Mouse (Mus musculus): ENCODE measurements around the gene Tmem240.
"Not testable (repeated sequence)": the region's sequence is repeated elsewhere in the genome, so short reads cannot be mapped to it uniquely, and the experiment has no call there.

The Tmem240 gene

DNA sequence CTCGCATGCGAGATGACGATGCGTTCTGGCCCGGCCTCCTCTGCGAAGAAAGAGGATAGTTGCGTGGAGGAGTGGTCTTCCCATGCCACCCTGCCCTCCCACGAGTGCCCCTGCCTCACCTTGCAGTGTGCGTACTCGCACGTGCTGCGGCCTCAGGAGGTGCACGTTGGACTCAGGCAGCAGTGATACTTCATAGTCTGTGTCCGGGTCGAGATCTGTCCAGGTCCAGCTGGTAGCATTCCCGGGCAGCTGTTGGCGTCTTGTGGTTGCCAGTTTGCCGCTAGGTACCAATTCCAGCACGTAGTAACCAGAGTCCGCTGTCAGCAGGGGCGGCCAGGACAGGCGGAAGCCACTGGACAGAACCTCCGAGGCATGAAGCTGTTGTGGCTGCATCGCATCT is 36.0 kb downstream of the Tmem240 start:
- no peak for DNase-seq (ENCODE audit: low read depth, low spot score)

DNA sequence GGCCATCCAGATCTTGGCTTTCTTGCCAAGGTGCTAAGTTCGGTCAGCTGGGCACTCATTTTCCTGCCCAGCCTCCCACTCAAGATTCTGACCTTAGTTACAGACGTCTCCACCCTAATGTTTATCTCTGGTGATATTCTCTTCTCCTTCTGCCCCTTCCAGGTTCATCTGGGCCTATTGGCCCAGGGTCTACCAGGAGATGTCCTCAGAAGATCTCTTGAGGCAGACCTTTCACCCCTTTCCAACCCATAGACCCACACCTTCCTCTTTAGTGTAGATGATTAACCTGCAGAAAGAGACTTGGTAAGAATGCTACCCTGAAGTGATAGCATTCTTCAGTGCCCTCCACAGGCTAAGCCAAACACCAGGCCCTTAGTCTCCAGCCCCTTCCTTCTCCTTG is 37.1 kb downstream of the Tmem240 start:
- no peak for DNase-seq (ENCODE audit: low read depth, low spot score)

DNA sequence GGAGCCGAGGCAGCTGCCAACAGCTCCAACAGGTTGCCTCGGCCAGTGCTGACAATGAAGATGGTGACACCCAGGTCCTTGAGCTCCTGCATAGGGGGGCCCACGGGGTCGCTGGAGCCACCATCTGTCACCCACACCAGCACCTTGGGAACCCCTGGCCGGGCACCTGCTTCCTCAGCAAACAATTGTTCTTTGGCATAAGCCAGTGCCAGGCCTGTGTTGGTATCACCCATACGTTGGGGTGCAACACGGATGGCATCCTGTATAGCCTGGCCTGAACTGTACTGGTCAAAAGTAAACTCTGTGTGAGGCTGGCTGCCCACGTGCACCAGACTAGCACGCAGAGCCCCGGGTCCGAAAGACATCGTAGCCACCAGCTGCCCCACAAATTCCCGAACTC is 38.2 kb downstream of the Tmem240 start:
- no peak for DNase-seq (ENCODE audit: low read depth, low spot score)

DNA sequence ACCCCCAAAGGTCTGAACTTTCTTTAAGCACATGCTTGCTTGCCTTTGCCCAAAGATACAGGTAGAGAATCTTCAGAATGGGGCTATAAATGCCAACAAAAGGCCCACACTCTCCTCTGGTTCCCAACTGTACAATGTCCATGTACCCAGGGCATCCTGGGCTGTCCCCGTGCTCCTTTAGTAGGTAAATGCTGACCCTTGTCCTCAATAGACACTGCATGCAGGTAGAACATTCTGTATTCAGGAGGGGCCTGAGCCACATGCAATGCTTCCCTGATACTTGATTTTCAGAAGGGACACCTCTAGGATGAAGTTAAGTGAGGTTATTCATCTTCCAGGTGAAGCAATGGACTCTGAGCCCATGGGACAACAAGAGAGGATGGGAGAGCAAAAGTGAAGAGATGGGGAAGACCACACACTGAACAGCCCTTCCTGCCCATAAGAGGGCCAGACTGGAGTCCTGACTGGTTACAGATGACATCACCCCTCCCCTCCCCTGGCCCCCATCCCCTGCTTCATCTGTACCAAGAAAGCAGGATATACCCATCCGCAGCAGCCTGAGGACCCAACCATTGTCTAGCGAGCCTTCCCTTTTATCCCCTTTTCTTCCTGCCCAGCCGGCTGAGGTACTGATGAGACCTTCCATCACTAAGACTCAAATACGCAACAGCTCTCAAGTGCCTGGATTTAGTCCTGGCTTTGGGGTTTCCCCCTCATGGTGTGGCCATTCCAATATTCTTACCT is 38.9 kb downstream of the Tmem240 start:
- DNase-seq (ENCODE audit: low read depth, low spot score), result no peak

DNA sequence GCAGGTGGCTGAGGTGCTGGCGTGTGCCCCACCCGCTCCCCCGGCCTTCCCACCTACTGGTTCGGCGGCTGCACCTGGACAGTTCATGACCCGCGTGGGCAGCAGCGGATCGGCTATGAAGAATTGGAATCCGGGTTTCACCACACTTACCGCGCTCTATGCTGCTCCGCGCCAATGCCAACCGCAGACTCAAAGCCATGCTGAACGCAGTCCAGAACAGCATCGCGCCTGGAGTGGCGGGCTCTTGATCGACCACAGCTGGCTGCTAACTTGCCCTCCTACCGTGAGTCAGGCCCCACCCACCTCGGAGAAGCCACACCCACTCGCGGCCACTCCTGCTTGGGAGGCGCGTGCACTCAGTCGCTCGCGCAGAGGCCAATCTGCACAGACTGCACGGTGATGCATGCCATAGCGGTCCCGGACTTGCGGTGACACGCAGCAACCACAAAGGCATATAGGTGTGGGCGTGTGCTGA is 39.7 kb downstream of the Tmem240 start, which contains the start of gene Vwa1:
Vwa1 (minus strand) TSS at position 419 of the 475 bp plus-strand sequence.
- peak; percentile 63 for DNase-seq (ENCODE audit: low read depth, low spot score)

GRCm38 (mm10) chr4:155774971-155775740 is 40.6 kb downstream of the Tmem240 start:
- no peak for DNase-seq (ENCODE audit: low read depth, low spot score)

GRCm38 (mm10) chr4:155775855-155776254 is 41.3 kb downstream of the Tmem240 start:
- no peak for DNase-seq (ENCODE audit: low read depth, low spot score)

- DNase-seq (ENCODE audit: low read depth, low spot score), result no peak
These were observed 42.2 kb downstream of the Tmem240 start for GRCm38 (mm10) chr4:155776704-155777335.

DNA sequence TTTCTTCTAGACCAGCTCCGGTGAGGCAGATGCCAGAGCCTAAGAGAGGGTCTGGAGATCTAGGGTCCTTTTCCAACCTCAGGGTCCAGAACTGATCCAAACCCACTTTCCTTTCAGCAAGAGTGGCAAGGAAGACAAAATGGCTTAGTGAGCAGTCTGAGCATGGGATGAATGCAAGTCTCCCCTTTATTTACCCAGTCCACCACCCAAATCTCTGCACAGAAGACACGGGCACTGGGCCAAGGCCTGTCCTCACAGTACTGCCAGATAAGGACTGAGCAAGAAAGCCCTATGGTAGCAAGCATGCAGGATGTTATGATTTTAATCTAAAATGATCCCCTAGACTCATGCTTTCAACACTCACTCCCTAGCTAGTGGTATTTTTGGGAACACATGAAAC is 43.2 kb downstream of the Tmem240 start:
- no peak for DNase-seq (ENCODE audit: low read depth, low spot score)

DNA sequence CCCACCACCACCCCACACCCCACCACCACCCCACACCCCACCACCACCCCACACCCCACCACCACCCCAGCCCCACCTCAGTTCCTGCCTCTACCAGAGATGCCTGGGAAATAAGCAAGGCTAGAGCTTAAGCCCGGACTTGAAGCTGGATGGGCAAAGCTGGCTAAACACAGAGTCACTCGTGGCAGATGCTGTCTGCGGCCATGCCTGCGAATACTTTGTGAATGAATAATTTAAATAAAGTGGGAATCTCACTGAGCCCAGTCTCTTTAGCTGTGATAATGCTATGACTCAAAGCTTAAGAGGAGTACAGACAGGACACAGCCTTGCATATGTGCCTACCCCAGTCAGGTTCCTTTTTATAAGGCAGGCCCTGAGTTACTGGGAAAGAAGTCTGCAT is 44.9 kb downstream of the Tmem240 start:
- DNase-seq (ENCODE audit: low read depth, low spot score), result no peak

DNA sequence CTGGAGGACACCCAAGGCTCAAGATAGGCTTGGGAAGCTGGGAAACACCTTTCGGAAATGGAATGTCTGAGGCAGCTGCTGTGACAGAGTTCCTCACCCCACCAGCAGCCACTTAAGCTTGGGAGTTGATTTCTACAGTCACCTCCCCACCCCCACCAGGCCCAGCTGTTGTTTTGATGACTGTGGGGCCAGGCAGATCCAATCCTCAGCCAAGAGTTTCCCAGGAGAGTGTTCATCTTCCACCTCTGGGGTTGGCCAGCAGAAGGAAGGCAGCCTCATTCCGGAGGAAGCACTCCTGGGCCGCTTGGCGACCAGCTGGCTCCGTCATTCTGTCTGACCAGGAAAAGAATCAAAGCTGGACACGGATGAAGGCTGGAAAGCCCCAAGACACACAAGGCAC is 46.3 kb downstream of the Tmem240 start:
- DNase-seq (ENCODE audit: low read depth, low spot score), result no peak

- no peak for DNase-seq (ENCODE audit: low read depth, low spot score)
These were observed 49.0 kb downstream of the Tmem240 start for GRCm38 (mm10) chr4:155783486-155784080.

- peak; percentile 56 for DNase-seq (ENCODE audit: low read depth, low spot score)
These were observed 49.6 kb downstream of the Tmem240 start for GRCm38 (mm10) chr4:155784081-155784701.

GRCm38 (mm10) chr4:155785246-155785645 is 50.6 kb downstream of the Tmem240 start:
- DNase-seq (ENCODE audit: low read depth, low spot score), result no peak

- no peak for DNase-seq (ENCODE audit: low read depth, low spot score)
These were observed 51.2 kb downstream of the Tmem240 start, which contains the start of gene Tmem88b for GRCm38 (mm10) chr4:155785819-155786218. TSS of gene Tmem88b (minus strand) at chr4:155785874.

- no peak for DNase-seq (ENCODE audit: low read depth, low spot score)
These were observed 53.7 kb downstream of the Tmem240 start for GRCm38 (mm10) chr4:155788300-155788699.

DNA sequence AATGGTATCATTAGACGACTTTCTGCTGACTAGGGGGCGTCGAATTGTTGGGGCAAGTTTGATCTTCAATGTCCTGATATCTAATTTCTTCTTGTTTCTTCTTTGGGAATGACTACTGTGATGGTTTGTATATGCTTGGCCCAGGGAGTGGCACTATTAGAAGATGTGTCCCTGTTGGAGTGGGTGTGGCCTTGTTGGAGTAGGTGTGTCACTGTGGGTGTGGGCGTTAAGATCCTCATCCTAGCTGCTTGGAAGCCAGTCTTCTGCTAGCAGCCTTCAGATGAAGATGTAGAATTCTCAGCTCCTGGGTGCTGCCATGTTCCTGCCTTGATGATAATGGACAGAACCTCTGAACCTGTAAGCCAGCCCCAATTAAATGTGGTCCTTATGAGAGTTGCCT is 54.2 kb downstream of the Tmem240 start:
- DNase-seq (ENCODE audit: low read depth, low spot score), result not testable (repeated sequence)

DNA sequence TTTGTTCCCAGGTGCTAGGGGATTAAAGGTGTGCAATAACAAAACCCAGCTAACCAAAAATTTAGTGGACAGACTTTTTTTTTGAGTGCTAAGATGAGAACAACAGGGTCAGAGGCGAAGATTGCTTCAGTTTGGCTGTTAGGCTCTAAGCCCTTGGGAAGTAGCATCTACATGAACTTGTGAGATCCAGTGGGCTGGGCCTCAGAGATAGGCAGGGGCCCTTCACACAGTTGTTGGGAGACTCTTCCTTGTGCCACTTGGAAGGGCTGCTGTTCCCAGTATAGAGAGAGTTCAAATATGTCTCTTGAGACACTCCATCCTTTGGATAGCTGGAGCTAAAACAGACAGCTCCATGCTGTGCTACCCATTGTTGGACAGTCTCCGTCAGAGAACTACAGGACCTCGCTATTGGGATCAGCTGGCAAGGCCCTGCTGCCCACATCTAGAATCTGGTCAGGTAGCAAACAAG is 55.5 kb downstream of the Tmem240 start, which contains the start of gene Ankrd65:
Ankrd65 (plus strand) TSS at position 419 of the 469 bp plus-strand sequence.
- DNase-seq (ENCODE audit: low read depth, low spot score), result no peak

Data from retina, adult 2 months (tissue).